Mouse (Mus musculus): ENCODE results near the gene Tmem132d. TPM values are rescaled to one million over a fixed set of nuclear protein-coding genes. Genes with fewer than 3 reads are reported as not detected.

The Tmem132d gene
- polyA plus RNA-seq, 1 experiment from 2014 or later = 2.9 TPM

GRCm38 (mm10) chr5:128444876-128445275, 12.0 kb upstream of the Tmem132d start:
- H3K4me3 ChIP-seq (ENCODE audit: low read depth, low read length) = no peak overlapping the region
- H3K27me3 ChIP-seq (ENCODE audit: control insufficient read depth, insufficient read depth, low read length) = peaks cover 10% of the 10 kb centered on the region
- H3K9me3 ChIP-seq (ENCODE audit: control insufficient read depth, low read length) = no peaks in the 10 kb centered on the region
- 18% methylated on average over 6 of the region's 6 CpGs for WGBS
- no peaks in the 10 kb centered on the region for H3K36me3 ChIP-seq (ENCODE audit: control insufficient read depth, insufficient read depth, low read length)
- no peak overlapping the region for H3K4me2 ChIP-seq (ENCODE audit: low read depth, low read length)
- H3K4me1 ChIP-seq (ENCODE audit: control insufficient read depth, insufficient read depth, low read length) = no peaks in the 10 kb centered on the region
- ATAC-seq (ENCODE audit: low read depth) = no peak
- H3K27ac ChIP-seq (ENCODE audit: low read depth, low read length) = no peak overlapping the region
- no peak overlapping the region for H3K9ac ChIP-seq (replicated peaks; ENCODE audit: low read depth, low read length)

GRCm38 (mm10) chr5:128443848-128444247, 11.0 kb upstream of the Tmem132d start:
- WGBS = 28% methylated on average over 4 of the region's 4 CpGs
- H3K36me3 ChIP-seq (ENCODE audit: control insufficient read depth, insufficient read depth, low read length) = no peaks in the 10 kb centered on the region
- H3K4me1 ChIP-seq (ENCODE audit: control insufficient read depth, insufficient read depth, low read length) = no peaks in the 10 kb centered on the region
- peak overlapping the region; percentile 34 for H3K4me2 ChIP-seq (ENCODE audit: low read depth, low read length)
- H3K27me3 ChIP-seq (ENCODE audit: control insufficient read depth, insufficient read depth, low read length) = peaks cover 10% of the 10 kb centered on the region
- no peaks in the 10 kb centered on the region for H3K9me3 ChIP-seq (ENCODE audit: control insufficient read depth, low read length)
- H3K27ac ChIP-seq (ENCODE audit: low read depth, low read length) = no peak overlapping the region
- H3K4me3 ChIP-seq (ENCODE audit: low read depth, low read length) = no peak overlapping the region
- H3K9ac ChIP-seq (replicated peaks; ENCODE audit: low read depth, low read length) = no peak overlapping the region
- no peak for ATAC-seq (ENCODE audit: low read depth)

- no peak overlapping the region for H3K4me2 ChIP-seq (ENCODE audit: low read depth, low read length)
- no peak for ATAC-seq (ENCODE audit: low read depth)
- H3K27ac ChIP-seq (ENCODE audit: low read depth, low read length) = no peak overlapping the region
- H3K9ac ChIP-seq (replicated peaks; ENCODE audit: low read depth, low read length) = no peak overlapping the region
- no peaks in the 10 kb centered on the region for H3K36me3 ChIP-seq (ENCODE audit: control insufficient read depth, insufficient read depth, low read length)
- H3K4me1 ChIP-seq (ENCODE audit: control insufficient read depth, insufficient read depth, low read length) = no peaks in the 10 kb centered on the region
- H3K27me3 ChIP-seq (ENCODE audit: control insufficient read depth, insufficient read depth, low read length) = peaks cover 10% of the 10 kb centered on the region
- 5% methylated on average over 5 of the region's 5 CpGs for WGBS
- H3K9me3 ChIP-seq (ENCODE audit: control insufficient read depth, low read length) = no peaks in the 10 kb centered on the region
- no peak overlapping the region for H3K4me3 ChIP-seq (ENCODE audit: low read depth, low read length)
These were observed 8.2 kb upstream of the Tmem132d start for GRCm38 (mm10) chr5:128441121-128441520.

GRCm38 (mm10) chr5:128439828-128440227, 7.0 kb upstream of the Tmem132d start:
- H3K4me1 ChIP-seq (ENCODE audit: control insufficient read depth, insufficient read depth, low read length) = no peaks in the 10 kb centered on the region
- peaks cover 7% of the 10 kb centered on the region for H3K27me3 ChIP-seq (ENCODE audit: control insufficient read depth, insufficient read depth, low read length)
- no peak overlapping the region for H3K4me2 ChIP-seq (ENCODE audit: low read depth, low read length)
- H3K9ac ChIP-seq (replicated peaks; ENCODE audit: low read depth, low read length) = no peak overlapping the region
- 0% methylated on average over 5 of the region's 5 CpGs for WGBS
- 0 out of 2 replicates have a peak, but pooled peaks have one; percentile 69 for ATAC-seq (ENCODE audit: low read depth)
- no peaks in the 10 kb centered on the region for H3K36me3 ChIP-seq (ENCODE audit: control insufficient read depth, insufficient read depth, low read length)
- no peaks in the 10 kb centered on the region for H3K9me3 ChIP-seq (ENCODE audit: control insufficient read depth, low read length)
- no peak overlapping the region for H3K27ac ChIP-seq (ENCODE audit: low read depth, low read length)
- no peak overlapping the region for H3K4me3 ChIP-seq (ENCODE audit: low read depth, low read length)

DNA sequence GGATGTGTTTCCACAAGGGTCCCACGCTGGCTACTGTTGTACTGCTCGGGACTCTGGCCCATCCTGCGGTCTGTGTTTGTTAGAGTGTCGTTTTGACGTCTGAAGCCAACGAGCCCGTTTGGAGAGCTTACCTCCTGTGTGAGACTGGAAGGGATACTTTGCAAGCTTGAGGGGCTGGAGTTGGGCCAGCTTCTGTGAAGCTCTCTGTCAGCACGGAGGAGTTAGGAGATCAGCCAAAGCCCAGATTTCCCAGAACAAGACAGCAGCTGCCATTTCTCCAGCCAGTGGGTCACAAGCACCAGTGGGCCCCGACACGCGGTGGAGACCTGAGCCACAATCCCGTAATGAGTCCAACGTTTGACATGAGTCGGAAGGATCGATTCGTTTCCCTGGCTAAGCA, 5.2 kb upstream of the Tmem132d start:
- Histone ChIP-seq H3K27ac (ENCODE audit: low read depth, low read length) (no peak overlapping the region), H3K4me1 (ENCODE audit: control insufficient read depth, insufficient read depth, low read length) (no peaks in the 10 kb centered on the region), H3K36me3 (ENCODE audit: control insufficient read depth, insufficient read depth, low read length) (no peaks in the 10 kb centered on the region), H3K9me3 (ENCODE audit: control insufficient read depth, low read length) (no peaks in the 10 kb centered on the region), H3K4me3 (ENCODE audit: low read depth, low read length) (no peak overlapping the region), H3K27me3 (ENCODE audit: control insufficient read depth, insufficient read depth, low read length) (peaks cover 23% of the 10 kb centered on the region), H3K9ac (replicated peaks; ENCODE audit: low read depth, low read length) (no peak overlapping the region), H3K4me2 (ENCODE audit: low read depth, low read length) (no peak overlapping the region)
- no peak for ATAC-seq (ENCODE audit: low read depth)
- WGBS = 69% methylated on average over 16 of the region's 16 CpGs

- no peak overlapping the region for H3K27ac ChIP-seq (ENCODE audit: low read depth, low read length)
- ATAC-seq (ENCODE audit: low read depth) = no peak
- no peaks in the 10 kb centered on the region for H3K4me1 ChIP-seq (ENCODE audit: control insufficient read depth, insufficient read depth, low read length)
- H3K9ac ChIP-seq (replicated peaks; ENCODE audit: low read depth, low read length) = no peak overlapping the region
- no peak overlapping the region for H3K4me2 ChIP-seq (ENCODE audit: low read depth, low read length)
- 22% methylated on average over 9 of the region's 9 CpGs for WGBS
- no peaks in the 10 kb centered on the region for H3K9me3 ChIP-seq (ENCODE audit: control insufficient read depth, low read length)
- no peak overlapping the region for H3K4me3 ChIP-seq (ENCODE audit: low read depth, low read length)
- H3K27me3 ChIP-seq (ENCODE audit: control insufficient read depth, insufficient read depth, low read length) = peaks cover 28% of the 10 kb centered on the region
- no peaks in the 10 kb centered on the region for H3K36me3 ChIP-seq (ENCODE audit: control insufficient read depth, insufficient read depth, low read length)
These were observed 4.0 kb upstream of the Tmem132d start for GRCm38 (mm10) chr5:128436909-128437308.

DNA sequence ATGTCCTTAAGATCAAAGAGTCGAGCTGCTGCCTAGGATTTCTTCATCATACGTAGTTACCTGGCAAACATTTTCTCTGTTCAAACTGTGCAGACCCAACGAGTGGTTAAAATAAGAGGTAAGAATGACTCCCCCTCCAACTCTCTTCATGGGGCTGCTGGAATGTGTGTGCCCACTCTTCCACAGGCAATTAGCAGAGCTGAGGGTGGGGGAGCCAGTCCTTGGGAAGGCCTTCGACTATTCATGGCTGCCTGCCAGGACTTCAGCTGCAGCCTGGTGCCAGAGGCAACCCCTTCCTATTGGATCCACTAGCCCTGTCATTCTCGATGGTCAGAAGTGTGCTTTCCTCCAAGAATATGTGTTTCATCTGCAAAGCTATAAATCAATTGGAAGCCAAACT, 2.8 kb upstream of the Tmem132d start:
- no peak for ATAC-seq (ENCODE audit: low read depth)
- Histone ChIP-seq H3K4me2 (ENCODE audit: low read depth, low read length) (no peak overlapping the region), H3K36me3 (ENCODE audit: control insufficient read depth, insufficient read depth, low read length) (no peaks in the 10 kb centered on the region), H3K9ac (replicated peaks; ENCODE audit: low read depth, low read length) (no peak overlapping the region), H3K4me3 (ENCODE audit: low read depth, low read length) (no peak overlapping the region), H3K27ac (ENCODE audit: low read depth, low read length) (no peak overlapping the region), H3K4me1 (ENCODE audit: control insufficient read depth, insufficient read depth, low read length) (no peaks in the 10 kb centered on the region), H3K9me3 (ENCODE audit: control insufficient read depth, low read length) (no peaks in the 10 kb centered on the region), H3K27me3 (ENCODE audit: control insufficient read depth, insufficient read depth, low read length) (peaks cover 32% of the 10 kb centered on the region)
- WGBS = 57% methylated on average over 5 of the region's 5 CpGs

- peaks cover 32% of the 10 kb centered on the region for H3K27me3 ChIP-seq (ENCODE audit: control insufficient read depth, insufficient read depth, low read length)
- WGBS = 32% methylated on average over 9 of the region's 9 CpGs
- no peak for ATAC-seq (ENCODE audit: low read depth)
- no peaks in the 10 kb centered on the region for H3K36me3 ChIP-seq (ENCODE audit: control insufficient read depth, insufficient read depth, low read length)
- no peak overlapping the region for H3K4me3 ChIP-seq (ENCODE audit: low read depth, low read length)
- H3K4me2 ChIP-seq (ENCODE audit: low read depth, low read length) = no peak overlapping the region
- no peaks in the 10 kb centered on the region for H3K4me1 ChIP-seq (ENCODE audit: control insufficient read depth, insufficient read depth, low read length)
- H3K27ac ChIP-seq (ENCODE audit: low read depth, low read length) = no peak overlapping the region
- no peak overlapping the region for H3K9ac ChIP-seq (replicated peaks; ENCODE audit: low read depth, low read length)
- no peaks in the 10 kb centered on the region for H3K9me3 ChIP-seq (ENCODE audit: control insufficient read depth, low read length)
These were observed 909 bp upstream of the Tmem132d start for GRCm38 (mm10) chr5:128433786-128434185.

DNA sequence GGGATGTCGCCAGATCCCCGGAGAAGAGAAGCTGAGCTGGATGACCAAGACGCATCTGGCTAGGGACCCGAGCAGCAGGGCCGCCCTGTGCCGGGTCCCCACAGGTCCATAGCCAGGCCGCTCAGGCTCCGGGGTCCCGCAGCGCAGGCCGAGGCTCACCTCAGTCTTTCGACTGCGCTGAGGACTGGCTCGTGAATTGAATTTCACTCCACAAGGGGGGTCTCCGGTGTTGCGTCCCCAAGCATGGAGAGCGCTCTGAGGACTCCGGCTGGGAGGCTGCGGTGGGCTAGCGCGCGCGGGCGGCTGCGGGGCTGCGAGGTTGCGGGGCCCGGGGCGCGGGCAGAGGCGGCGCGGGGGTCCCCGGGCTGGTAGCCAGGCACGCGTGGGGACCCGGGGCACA, 455 bp downstream of the Tmem132d start:
- no peaks in the 10 kb centered on the region for H3K4me1 ChIP-seq (ENCODE audit: control insufficient read depth, insufficient read depth, low read length)
- H3K4me2 ChIP-seq (ENCODE audit: low read depth, low read length) = peak overlapping the region; percentile 83
- H3K4me3 ChIP-seq (ENCODE audit: low read depth, low read length) = peak overlapping the region; percentile 43
- H3K27ac ChIP-seq (ENCODE audit: low read depth, low read length) = no peak overlapping the region
- no peaks in the 10 kb centered on the region for H3K9me3 ChIP-seq (ENCODE audit: control insufficient read depth, low read length)
- H3K27me3 ChIP-seq (ENCODE audit: control insufficient read depth, insufficient read depth, low read length) = peaks cover 32% of the 10 kb centered on the region
- WGBS = under 1% methylated on average over 29 of the region's 37 CpGs
- H3K9ac ChIP-seq (replicated peaks; ENCODE audit: low read depth, low read length) = peak overlapping the region; percentile 51
- no peak for ATAC-seq (ENCODE audit: low read depth)
- H3K36me3 ChIP-seq (ENCODE audit: control insufficient read depth, insufficient read depth, low read length) = no peaks in the 10 kb centered on the region

- Histone ChIP-seq H3K27ac (ENCODE audit: low read depth, low read length) (no peak overlapping the region), H3K4me1 (ENCODE audit: control insufficient read depth, insufficient read depth, low read length) (no peaks in the 10 kb centered on the region), H3K9me3 (ENCODE audit: control insufficient read depth, low read length) (no peaks in the 10 kb centered on the region), H3K36me3 (ENCODE audit: control insufficient read depth, insufficient read depth, low read length) (no peaks in the 10 kb centered on the region), H3K27me3 (ENCODE audit: control insufficient read depth, insufficient read depth, low read length) (no peaks in the 10 kb centered on the region), H3K9ac (replicated peaks; ENCODE audit: low read depth, low read length) (no peak overlapping the region), H3K4me2 (ENCODE audit: low read depth, low read length) (no peak overlapping the region), H3K4me3 (ENCODE audit: low read depth, low read length) (no peak overlapping the region)
- ATAC-seq (ENCODE audit: low read depth) = no peak
- 87% methylated on average over 4 of the region's 4 CpGs for WGBS
These were observed 8.2 kb downstream of the Tmem132d start for GRCm38 (mm10) chr5:128424636-128425035.

Measured in neural tube, embryonic 14.5 days (tissue).